Mouse (Mus musculus): Measurements from ENCODE around the gene Lrig1.
"Not testable (repeated sequence)": the region's sequence is repeated elsewhere in the genome, so short reads cannot be mapped to it uniquely, and the experiment has no call there.

The Lrig1 gene

DNA sequence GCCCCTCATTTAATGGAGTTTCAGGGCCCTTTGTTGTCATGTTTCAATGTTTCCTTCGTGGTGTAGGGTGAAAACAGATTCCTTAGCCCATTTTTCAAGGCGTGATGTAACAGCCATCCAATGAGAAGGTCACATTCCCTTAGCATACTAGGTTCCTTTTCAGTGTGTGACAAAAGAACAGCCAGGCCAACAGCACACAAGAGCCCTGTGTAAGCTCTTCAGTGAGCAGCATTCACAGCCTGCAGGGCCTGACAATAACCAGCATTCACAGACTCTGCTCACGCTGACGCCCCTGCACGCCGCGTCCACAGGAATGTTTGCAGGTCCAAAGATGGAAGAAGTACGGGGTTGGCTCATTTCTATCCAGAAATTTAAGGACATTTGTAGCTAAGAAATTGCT lies 122.0 kb downstream of the Lrig1 start:
- DNase-seq (ENCODE audit: low read depth, low spot score): no peak

DNA sequence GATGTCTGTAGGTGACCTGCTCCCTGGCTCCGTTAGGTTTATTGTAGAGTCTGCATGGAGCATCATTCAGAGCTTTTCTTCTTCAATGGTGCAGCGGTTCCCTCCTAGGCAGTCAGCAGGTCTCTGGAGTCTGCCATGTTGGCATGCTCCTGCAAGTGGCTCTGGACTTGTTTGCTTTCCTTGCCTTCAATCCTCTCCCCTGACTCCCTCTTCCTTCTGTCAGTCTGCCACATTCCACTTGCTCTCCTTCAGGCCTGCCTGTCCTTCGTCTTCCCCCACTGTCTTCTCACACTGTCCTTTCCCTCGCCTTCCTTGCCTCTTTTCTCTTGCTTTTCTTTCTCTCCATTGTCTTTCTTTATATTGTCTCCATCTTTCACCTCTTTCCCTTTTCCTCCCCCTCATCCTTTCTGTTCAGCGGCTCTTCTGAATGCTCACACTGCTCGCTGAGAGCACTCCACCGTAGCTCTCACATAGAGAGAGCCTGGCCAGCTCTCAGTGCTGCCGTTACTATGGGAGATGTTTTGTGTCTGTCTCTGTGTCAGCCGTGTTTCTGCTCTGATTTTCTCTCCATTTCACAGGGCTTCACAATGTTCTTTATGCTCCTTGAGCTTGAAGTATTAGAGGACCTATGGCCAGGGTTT lies 124.3 kb downstream of the Lrig1 start:
- DNase-seq (ENCODE audit: low read depth, low spot score): no peak

DNA sequence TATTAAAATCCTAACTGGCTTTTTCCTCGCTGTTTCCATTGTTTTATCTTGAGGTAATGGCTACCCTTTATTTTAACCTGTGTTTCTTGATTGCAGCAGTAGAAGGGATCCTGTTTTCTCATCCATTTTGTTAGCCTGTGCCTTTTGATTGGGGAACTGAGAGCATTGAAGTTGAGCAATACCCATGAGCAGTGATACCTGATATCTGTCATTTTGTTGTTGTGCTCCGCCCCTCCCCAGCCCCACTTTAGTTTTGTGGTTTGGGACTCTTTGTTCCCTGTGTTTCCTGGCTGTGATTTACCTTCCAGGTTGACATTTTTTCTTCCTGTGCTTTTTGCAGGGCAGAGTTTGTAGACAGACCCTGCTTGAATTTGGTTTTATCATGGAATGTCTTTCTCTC lies 131.9 kb downstream of the Lrig1 start:
- no peak for DNase-seq (ENCODE audit: low read depth, low spot score)

DNA sequence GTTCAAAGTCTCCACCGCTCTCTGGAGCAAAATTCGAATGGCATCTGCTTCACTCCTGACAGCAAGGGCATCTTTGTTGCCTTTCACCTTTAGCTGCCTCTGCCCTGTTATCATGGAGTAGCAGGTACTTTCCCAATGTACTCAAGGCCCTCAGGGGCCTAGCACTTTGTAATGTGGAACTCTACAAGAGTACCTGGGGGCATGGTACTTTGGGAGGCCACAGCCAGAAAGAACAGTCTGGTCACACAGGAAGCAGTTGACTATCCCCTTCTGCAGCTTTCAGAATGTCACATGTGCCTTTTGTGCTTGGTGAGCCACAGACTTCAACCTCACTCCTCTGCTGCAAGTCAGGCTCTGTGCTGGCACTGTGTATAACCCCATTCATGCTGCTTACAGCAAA lies 134.2 kb downstream of the Lrig1 start:
- DNase-seq (ENCODE audit: low read depth, low spot score): no peak

DNA sequence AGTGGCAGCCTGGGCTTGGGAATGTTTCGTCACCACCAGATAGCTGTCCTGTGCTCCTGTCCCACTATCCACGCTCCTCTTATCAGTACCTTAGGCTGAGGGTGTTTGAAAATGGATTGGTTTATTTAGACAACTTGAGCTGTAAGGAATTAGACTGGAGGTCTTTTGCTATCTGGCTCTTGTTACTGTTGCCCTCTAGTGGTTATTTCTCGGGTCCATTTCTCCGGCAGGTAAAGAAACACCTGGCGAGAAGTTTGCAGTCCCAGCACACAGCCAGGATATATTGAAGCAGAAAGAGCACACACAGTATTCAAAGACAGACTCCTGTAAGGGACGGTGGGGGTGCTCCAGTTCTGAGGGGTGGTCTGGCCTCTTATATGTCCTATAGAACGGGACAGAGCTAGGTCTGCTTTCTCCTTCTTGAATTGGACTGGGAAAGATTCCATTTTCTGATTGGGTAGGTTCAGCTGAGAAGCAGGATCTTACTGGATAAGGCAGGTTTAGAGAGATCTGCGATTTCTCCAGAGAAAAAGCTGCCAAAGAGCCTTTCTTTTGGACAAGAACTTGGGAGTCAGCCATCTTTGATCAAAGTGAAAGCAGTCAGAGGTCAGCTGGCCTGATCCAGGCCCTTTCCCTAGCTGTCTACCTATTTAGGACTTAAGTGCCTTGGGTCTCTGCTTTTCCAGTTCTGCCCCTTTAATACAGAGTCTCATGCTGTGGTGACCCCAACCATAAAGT lies 136.6 kb downstream of the Lrig1 start:
- DNase-seq (ENCODE audit: low read depth, low spot score): no peak

DNA sequence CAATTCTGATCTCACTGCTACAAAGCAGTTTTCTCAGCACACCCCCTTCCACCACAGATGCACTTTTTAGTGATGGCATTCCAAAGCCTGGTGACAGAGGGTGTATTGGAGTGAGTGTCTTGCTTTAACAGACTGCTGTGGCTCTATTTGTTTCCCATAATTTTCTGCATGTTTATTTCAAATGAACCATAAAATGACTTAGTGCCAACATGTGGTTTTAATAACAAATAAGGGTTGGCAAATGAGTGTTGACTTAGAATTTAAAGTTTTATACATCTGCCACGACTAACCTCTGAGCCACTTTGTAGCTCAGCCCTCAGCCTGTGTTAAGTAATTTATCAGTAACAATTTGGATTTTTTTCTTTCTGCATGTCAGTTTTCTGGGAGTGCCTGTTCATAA lies 138.6 kb downstream of the Lrig1 start:
- DNase-seq (ENCODE audit: low read depth, low spot score): no peak

DNA sequence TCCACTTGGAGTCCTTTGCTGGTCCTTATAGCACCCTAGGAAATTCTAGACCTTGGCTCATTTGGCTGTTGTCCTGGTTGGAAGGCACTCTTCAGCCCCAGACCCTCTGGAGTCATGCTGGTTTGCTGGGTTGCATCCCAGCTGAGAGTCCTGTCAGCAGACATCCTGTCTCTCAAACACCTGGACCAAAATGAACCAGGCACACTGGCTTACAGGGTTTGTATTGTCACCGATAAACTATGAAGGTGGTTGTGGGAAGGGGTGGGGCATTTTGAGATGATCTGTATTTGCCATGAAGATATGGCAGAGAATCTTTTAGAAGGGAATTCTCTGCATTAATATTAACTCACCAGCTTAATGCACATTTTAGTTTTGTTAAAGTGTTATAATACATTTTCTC lies 139.1 kb downstream of the Lrig1 start:
- DNase-seq (ENCODE audit: low read depth, low spot score): no peak

DNA sequence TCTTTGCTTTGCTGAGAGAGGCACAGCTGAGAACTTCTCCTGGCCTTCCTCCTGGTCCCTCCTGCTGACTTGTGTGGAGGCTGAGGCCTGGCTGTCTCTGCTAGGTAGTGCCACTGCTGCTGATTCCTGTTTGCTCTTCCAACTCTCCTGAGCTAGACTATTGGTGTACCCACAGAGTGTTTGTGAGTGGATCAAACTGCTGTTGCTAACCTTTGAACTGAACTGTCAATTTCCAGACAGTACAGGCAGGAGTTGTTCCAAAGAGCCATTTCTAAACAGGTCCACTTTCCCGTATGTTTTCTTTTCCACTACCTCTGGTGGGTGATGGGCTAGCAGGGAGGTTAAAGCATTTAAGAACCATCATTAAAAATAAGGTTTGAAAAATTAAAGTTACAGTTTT lies 141.4 kb downstream of the Lrig1 start:
- not testable (repeated sequence) for DNase-seq (ENCODE audit: low read depth, low spot score)
